Mouse (Mus musculus): ENCODE measurements at regions not wholly inside any gene's neighbourhood (a gene's known extent, or its start where the extent isn't known, plus 50 kb on each side); places are given as distances from the start of the nearest gene placed in this dataset.

DNA sequence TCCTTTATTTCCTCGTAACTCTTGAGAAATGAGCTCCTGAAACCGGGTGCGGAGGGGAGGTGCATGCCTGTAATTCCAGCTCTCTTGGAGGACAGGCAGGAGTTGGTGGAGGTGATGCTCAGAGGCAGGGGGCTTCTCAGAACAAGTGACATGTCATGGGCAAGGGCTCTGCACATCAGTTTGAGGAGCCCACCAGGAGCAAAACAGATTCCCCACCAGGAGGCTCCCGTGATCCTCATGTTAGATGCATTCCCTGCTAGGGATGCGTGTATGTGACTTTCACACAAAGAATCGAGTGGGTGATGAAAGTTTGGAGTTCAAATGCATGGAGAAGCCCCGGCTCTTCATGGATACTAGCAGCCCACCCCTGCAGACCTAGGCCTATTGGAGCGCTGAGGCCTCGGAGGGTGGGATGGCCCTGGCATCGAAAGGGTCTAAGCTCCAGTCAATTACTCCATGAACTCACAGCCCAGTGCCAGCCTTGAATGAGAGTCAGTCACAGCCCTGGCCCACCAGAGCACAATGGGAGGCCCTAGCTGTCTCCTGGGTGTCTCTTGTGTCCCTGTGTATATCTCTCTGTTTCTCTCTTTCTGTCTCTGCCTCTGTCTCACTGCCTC is 150.1 kb upstream of the A430005L14Rik start:
- TF ChIP-seq CTCF (IDR thresholded peaks at IDR 0.05; ENCODE audit: low read depth) (no peak), EP300 (IDR thresholded peaks at IDR 0.05; ENCODE audit: low read depth) (no peak)
